Mouse (Mus musculus) embryonic facial prominence, embryonic 10.5 days (tissue): Measurements from ENCODE around the gene Phldb1. TPM values are rescaled to one million over a fixed set of nuclear protein-coding genes. Genes with fewer than 3 reads are reported as not detected.

Experiments
- DNase-seq: peaks from one replicate; pipeline ENCODE4 v3.0.0-alpha.2; 2017; ENCODE audit warnings: low spot score
- H3K27ac ChIP-seq: fragments of 300-500 bp; sonication (generic); replicated peaks from 2 replicates; pipeline ENCODE4 v1.5.1; 2016; ENCODE audit warnings: mild to moderate bottlenecking
- H3K27me3 ChIP-seq: fragments of 300-500 bp; sonication (generic); replicated peaks from 2 replicates; pipeline ENCODE4 v1.6.1; 2016; ENCODE audit warnings: low read depth, mild to moderate bottlenecking; ENCODE audit not compliant: poor library complexity, severe bottlenecking
- H3K36me3 ChIP-seq: fragments of 300-500 bp; sonication (generic); replicated peaks from 2 replicates; pipeline ENCODE4 v1.6.1; 2016; ENCODE audit warnings: mild to moderate bottlenecking, moderate library complexity
- H3K4me1 ChIP-seq: fragments of 300-500 bp; sonication (generic); 2 replicates; pipeline ENCODE4 v1.6.1; 2016
- H3K4me3 ChIP-seq: fragments of 300-500 bp; sonication (generic); 2 replicates; pipeline ENCODE4 v1.5.1; 2016; ENCODE audit warnings: mild to moderate bottlenecking, moderate library complexity
- H3K9me3 ChIP-seq: fragments of 300-500 bp; sonication (generic); 2 replicates; pipeline ENCODE4 v1.6.1; 2016; ENCODE audit warnings: mild to moderate bottlenecking
- WGBS: fragments of 180-500 bp; shearing (Covaris S2); methylation state at CpG from one replicate; pipeline ENCODE4 v1.1.7; 2016; 5-methylcytosine and 5-hydroxymethylcytosine counted together
- polyA plus RNA-seq: library from polyadenylated mRNA; unstranded; fragments of >200 nt; fragmentation: Nextera tagmentation; extraction: Ambion mirVana; gene quantifications from 2 replicates; pipeline ENCODE4 v1.2.1, GENCODE M21; 2016

The Phldb1 gene
- polyA plus RNA-seq, 1 experiment from 2014 or later: 48.4 TPM

GRCm38 (mm10) chr9:44740663-44741192 lies 5.7 kb upstream of the Phldb1 start:
- Histone ChIP-seq H3K4me1 (peaks cover 24% of the 10 kb centered on the region), H3K27me3 (peaks cover 4% of the 10 kb centered on the region; the same call in 1 of the 2 replicates), H3K27ac (no peak overlapping the region), H3K4me3 (no peak overlapping the region), H3K36me3 (peaks cover 52% of the 10 kb centered on the region), H3K9me3 (no peaks in the 10 kb centered on the region)
- WGBS: 83% methylated on average over 1 of the region's 1 CpGs
- DNase-seq: no peak

- peak overlapping the region; percentile 23 for H3K4me3 ChIP-seq
- H3K9me3 ChIP-seq: no peaks in the 10 kb centered on the region
- peaks cover 18% of the 10 kb centered on the region for H3K36me3 ChIP-seq
- peaks cover 57% of the 10 kb centered on the region for H3K4me1 ChIP-seq
- WGBS: 35% methylated on average over 8 of the region's 8 CpGs
- H3K27me3 ChIP-seq: peaks cover 31% of the 10 kb centered on the region
- H3K27ac ChIP-seq: peak overlapping the region; percentile 71
- peak; percentile 77 for DNase-seq
Measured at GRCm38 (mm10) chr9:44737240-44737949, 2.4 kb upstream of the Phldb1 start.

- Histone ChIP-seq H3K4me1 (peaks cover 61% of the 10 kb centered on the region), H3K4me3 (no peak overlapping the region), H3K27me3 (peaks cover 36% of the 10 kb centered on the region), H3K9me3 (no peaks in the 10 kb centered on the region), H3K36me3 (peaks cover 7% of the 10 kb centered on the region), H3K27ac (peak overlapping the region; percentile 8; the same call in 1 of the 2 replicates)
- peak; percentile 9 for DNase-seq
- WGBS: 69% methylated on average over 2 of the region's 2 CpGs
Measured at GRCm38 (mm10) chr9:44736301-44736700, 1.3 kb upstream of the Phldb1 start.

- Histone ChIP-seq H3K4me1 (peaks cover 61% of the 10 kb centered on the region), H3K9me3 (no peaks in the 10 kb centered on the region), H3K4me3 (peak overlapping the region; percentile 82), H3K27me3 (peaks cover 36% of the 10 kb centered on the region), H3K36me3 (peaks cover 3% of the 10 kb centered on the region), H3K27ac (peak overlapping the region; percentile 8; the same call in 1 of the 2 replicates)
- peak; percentile 9 for DNase-seq
- 76% methylated on average over 6 of the region's 6 CpGs for WGBS
Measured at GRCm38 (mm10) chr9:44735886-44736285, 888 bp upstream of the Phldb1 start.

GRCm38 (mm10) chr9:44733671-44734523 lies 1.1 kb downstream of the Phldb1 start:
- Histone ChIP-seq H3K27ac (peak overlapping the region; percentile 85), H3K4me3 (peak overlapping the region; percentile 82), H3K27me3 (peaks cover 36% of the 10 kb centered on the region), H3K36me3 (no peaks in the 10 kb centered on the region), H3K4me1 (peaks cover 62% of the 10 kb centered on the region), H3K9me3 (no peaks in the 10 kb centered on the region)
- peak; percentile 65 for DNase-seq
- under 1% methylated on average over 79 of the region's 79 CpGs for WGBS

- whole genome bisulfite sequencing: 34% methylated on average over 12 of the region's 12 CpGs
Measured at GRCm38 (mm10) chr9:44732921-44733530, 2.0 kb downstream of the Phldb1 start.

GRCm38 (mm10) chr9:44732130-44732549 lies 2.9 kb downstream of the Phldb1 start:
- H3K27ac ChIP-seq: 0 out of 2 replicates have a peak overlapping the region, but pooled peaks have one; percentile 40
- H3K36me3 ChIP-seq: no peaks in the 10 kb centered on the region
- no peak overlapping the region; the same call in 1 of the 2 replicates for H3K4me3 ChIP-seq
- no peaks in the 10 kb centered on the region for H3K9me3 ChIP-seq
- whole genome bisulfite sequencing: 70% methylated on average over 5 of the region's 5 CpGs
- H3K4me1 ChIP-seq: peaks cover 68% of the 10 kb centered on the region
- no peak for DNase-seq
- H3K27me3 ChIP-seq: peaks cover 36% of the 10 kb centered on the region

More at GRCm38 (mm10) chr9:44732921-44733530, 2.0 kb downstream of the Phldb1 start:
- no peak for DNase-seq
- Histone ChIP-seq H3K4me1 (peaks cover 69% of the 10 kb centered on the region), H3K4me3 (peak overlapping the region; percentile 82), H3K27me3 (peaks cover 36% of the 10 kb centered on the region), H3K36me3 (no peaks in the 10 kb centered on the region), H3K9me3 (no peaks in the 10 kb centered on the region), H3K27ac (peak overlapping the region; percentile 85; the same call in 1 of the 2 replicates)

GRCm38 (mm10) chr9:44727441-44727840 lies 7.6 kb downstream of the Phldb1 start:
- Histone ChIP-seq H3K4me1 (peaks cover 70% of the 10 kb centered on the region), H3K36me3 (peaks cover 28% of the 10 kb centered on the region; the same call in 1 of the 2 replicates), H3K9me3 (no peaks in the 10 kb centered on the region), H3K27ac (peak overlapping the region; percentile 76; the same call in 1 of the 2 replicates), H3K4me3 (no peak overlapping the region), H3K27me3 (peaks cover 6% of the 10 kb centered on the region)
- no peak for DNase-seq
- 44% methylated on average over 5 of the region's 5 CpGs for WGBS

- peaks cover 28% of the 10 kb centered on the region; the same call in 1 of the 2 replicates for H3K36me3 ChIP-seq
- H3K4me1 ChIP-seq: peaks cover 74% of the 10 kb centered on the region
- H3K4me3 ChIP-seq: peak overlapping the region; percentile 24; the same call in 1 of the 2 replicates
- DNase-seq: peak; percentile 50
- no peaks in the 10 kb centered on the region for H3K9me3 ChIP-seq
- 32% methylated on average over 10 of the region's 10 CpGs for WGBS
- no peaks in the 10 kb centered on the region for H3K27me3 ChIP-seq
- H3K27ac ChIP-seq: peak overlapping the region; percentile 76
Measured at GRCm38 (mm10) chr9:44726431-44727146, 8.4 kb downstream of the Phldb1 start.

GRCm38 (mm10) chr9:44724665-44725064 lies 10.3 kb downstream of the Phldb1 start:
- 40% methylated on average over 2 of the region's 2 CpGs for WGBS
- no peaks in the 10 kb centered on the region for H3K27me3 ChIP-seq
- H3K9me3 ChIP-seq: no peaks in the 10 kb centered on the region
- peaks cover 91% of the 10 kb centered on the region for H3K4me1 ChIP-seq
- DNase-seq: no peak
- 0 out of 2 replicates have a peak overlapping the region, but pooled peaks have one; percentile 8 for H3K4me3 ChIP-seq
- peak overlapping the region; percentile 78 for H3K27ac ChIP-seq
- peaks cover 28% of the 10 kb centered on the region; the same call in 1 of the 2 replicates for H3K36me3 ChIP-seq

- peaks cover 96% of the 10 kb centered on the region for H3K4me1 ChIP-seq
- 0 out of 2 replicates have a peak overlapping the region, but pooled peaks have one; percentile 8 for H3K4me3 ChIP-seq
- DNase-seq: no peak
- WGBS: 71% methylated on average over 6 of the region's 6 CpGs
- no peaks in the 10 kb centered on the region for H3K27me3 ChIP-seq
- no peaks in the 10 kb centered on the region for H3K9me3 ChIP-seq
- H3K36me3 ChIP-seq: peaks cover 28% of the 10 kb centered on the region; the same call in 1 of the 2 replicates
- H3K27ac ChIP-seq: peak overlapping the region; percentile 78
Measured at GRCm38 (mm10) chr9:44724223-44724622, 10.8 kb downstream of the Phldb1 start.
